Mouse (Mus musculus): ENCODE results near the gene Aurkb. TPM values are rescaled to one million over a fixed set of nuclear protein-coding genes. Genes with fewer than 3 reads are reported as not detected.

Aurkb gene
- 18.1 TPM for polyA plus RNA-seq (2015; fragmentation: Illumina TruSeq; extraction: RNeasy Lipid Tissue Mini Kit (QIAGEN cat#74804); ENCODE audit: insufficient read depth, low replicate concordance)

GRCm38 (mm10) chr11:69045531-69046394 is at the start of gene Aurkb:
Aurkb (plus strand) TSS chr11:69045647.

GRCm38 (mm10) chr11:69008182-69009121 is 37.0 kb upstream of the Aurkb start, which contains the start of gene Pfas:
Pfas (minus strand) TSS chr11:69008460.

GRCm38 (mm10) chr11:69015644-69016441 is 29.6 kb upstream of the Aurkb start, which contains the start of gene Ctc1:
Ctc1 (plus strand) TSS chr11:69015911.

GRCm38 (mm10) chr11:69059357-69059974 is 14.0 kb downstream of the Aurkb start, which contains the start of gene Borcs6:
Borcs6 (plus strand) TSS chr11:69059717.

GRCm38 (mm10) chr11:69070590-69071222 is 25.3 kb downstream of the Aurkb start, which contains the start of gene Tmem107:
Tmem107 (plus strand) TSS chr11:69070806.

GRCm38 (mm10) chr11:69088103-69088855 is 42.8 kb downstream of the Aurkb start, which contains the start of gene Vamp2:
Vamp2 (plus strand) TSS chr11:69088490.

GRCm38 (mm10) chr11:69094697-69095429 is 49.4 kb downstream of the Aurkb start, which contains the start of gene Per1:
Per1 (plus strand) TSS chr11:69095217.

Other genes with a start within 250 kb of the Aurkb start
- 59.8 TPM for gene Ndel1, start 173.8 kb upstream of the Aurkb start, polyA plus RNA-seq (2015; fragmentation: Illumina TruSeq; extraction: RNeasy Lipid Tissue Mini Kit (QIAGEN cat#74804); ENCODE audit: insufficient read depth, low replicate concordance)
- gene Rnf222, start 157.1 kb upstream of the Aurkb start, polyA plus RNA-seq (2015; fragmentation: Illumina TruSeq; extraction: RNeasy Lipid Tissue Mini Kit (QIAGEN cat#74804); ENCODE audit: insufficient read depth, low replicate concordance) = not detected
- gene Rpl26, start 144.1 kb upstream of the Aurkb start, polyA plus RNA-seq (2015; fragmentation: Illumina TruSeq; extraction: RNeasy Lipid Tissue Mini Kit (QIAGEN cat#74804); ENCODE audit: insufficient read depth, low replicate concordance) = 3,091 TPM
- gene Odf4, start 118.6 kb upstream of the Aurkb start, polyA plus RNA-seq (2015; fragmentation: Illumina TruSeq; extraction: RNeasy Lipid Tissue Mini Kit (QIAGEN cat#74804); ENCODE audit: insufficient read depth, low replicate concordance) = not detected
- gene Arhgef15, start 88.2 kb upstream of the Aurkb start, polyA plus RNA-seq (2015; fragmentation: Illumina TruSeq; extraction: RNeasy Lipid Tissue Mini Kit (QIAGEN cat#74804); ENCODE audit: insufficient read depth, low replicate concordance) = 3.7 TPM
- gene Slc25a35, start 77.5 kb upstream of the Aurkb start, polyA plus RNA-seq (2015; fragmentation: Illumina TruSeq; extraction: RNeasy Lipid Tissue Mini Kit (QIAGEN cat#74804); ENCODE audit: insufficient read depth, low replicate concordance) = 16.7 TPM
- gene Rangrf, start 70.5 kb upstream of the Aurkb start, polyA plus RNA-seq (2015; fragmentation: Illumina TruSeq; extraction: RNeasy Lipid Tissue Mini Kit (QIAGEN cat#74804); ENCODE audit: insufficient read depth, low replicate concordance) = 9.7 TPM
- 14.9 TPM for gene Pfas, start 37.2 kb upstream of the Aurkb start, polyA plus RNA-seq (2015; fragmentation: Illumina TruSeq; extraction: RNeasy Lipid Tissue Mini Kit (QIAGEN cat#74804); ENCODE audit: insufficient read depth, low replicate concordance)
- gene Ctc1, start 29.7 kb upstream of the Aurkb start, polyA plus RNA-seq (2015; fragmentation: Illumina TruSeq; extraction: RNeasy Lipid Tissue Mini Kit (QIAGEN cat#74804); ENCODE audit: insufficient read depth, low replicate concordance) = 16.9 TPM
- gene Borcs6, start 14.1 kb downstream of the Aurkb start, polyA plus RNA-seq (2015; fragmentation: Illumina TruSeq; extraction: RNeasy Lipid Tissue Mini Kit (QIAGEN cat#74804); ENCODE audit: insufficient read depth, low replicate concordance) = 6.8 TPM
- 3.2 TPM for gene Tmem107, start 25.2 kb downstream of the Aurkb start, polyA plus RNA-seq (2015; fragmentation: Illumina TruSeq; extraction: RNeasy Lipid Tissue Mini Kit (QIAGEN cat#74804); ENCODE audit: insufficient read depth, low replicate concordance)
- gene Vamp2, start 42.8 kb downstream of the Aurkb start, polyA plus RNA-seq (2015; fragmentation: Illumina TruSeq; extraction: RNeasy Lipid Tissue Mini Kit (QIAGEN cat#74804); ENCODE audit: insufficient read depth, low replicate concordance) = 199 TPM
- gene Per1, start 49.6 kb downstream of the Aurkb start, polyA plus RNA-seq (2015; fragmentation: Illumina TruSeq; extraction: RNeasy Lipid Tissue Mini Kit (QIAGEN cat#74804); ENCODE audit: insufficient read depth, low replicate concordance) = 8.1 TPM
- 0.12 TPM for gene Hes7, start 74.8 kb downstream of the Aurkb start, polyA plus RNA-seq (2015; fragmentation: Illumina TruSeq; extraction: RNeasy Lipid Tissue Mini Kit (QIAGEN cat#74804); ENCODE audit: insufficient read depth, low replicate concordance)
- gene 9130213A22Rik, start 76.9 kb downstream of the Aurkb start, polyA plus RNA-seq (2015; fragmentation: Illumina TruSeq; extraction: RNeasy Lipid Tissue Mini Kit (QIAGEN cat#74804); ENCODE audit: insufficient read depth, low replicate concordance) = 0.44 TPM
- 0.50 TPM for gene Aloxe3, start 80.2 kb downstream of the Aurkb start, polyA plus RNA-seq (2015; fragmentation: Illumina TruSeq; extraction: RNeasy Lipid Tissue Mini Kit (QIAGEN cat#74804); ENCODE audit: insufficient read depth, low replicate concordance)
- not detected for gene Alox12b, start 111.3 kb downstream of the Aurkb start, polyA plus RNA-seq (2015; fragmentation: Illumina TruSeq; extraction: RNeasy Lipid Tissue Mini Kit (QIAGEN cat#74804); ENCODE audit: insufficient read depth, low replicate concordance)
- 0.25 TPM for gene Alox8, start 152.2 kb downstream of the Aurkb start, polyA plus RNA-seq (2015; fragmentation: Illumina TruSeq; extraction: RNeasy Lipid Tissue Mini Kit (QIAGEN cat#74804); ENCODE audit: insufficient read depth, low replicate concordance)
- gene Gucy2e, start 191.4 kb downstream of the Aurkb start, polyA plus RNA-seq (2015; fragmentation: Illumina TruSeq; extraction: RNeasy Lipid Tissue Mini Kit (QIAGEN cat#74804); ENCODE audit: insufficient read depth, low replicate concordance) = 0.06 TPM